Mouse (Mus musculus): Measurements from ENCODE around the gene Syngr1. TPM values are rescaled to one million over a fixed set of nuclear protein-coding genes. Genes with fewer than 3 reads are reported as not detected.

The Syngr1 gene
- polyA plus RNA-seq, 1 experiment from 2014 or later, result 44.5 TPM

GRCm38 (mm10) chr15:80092599-80092998 lies 1.5 kb downstream of the Syngr1 start:
- H3K36me3 ChIP-seq (ENCODE audit: control insufficient read depth, insufficient read depth, low read length), result no peaks in the 10 kb centered on the region
- H3K4me1 ChIP-seq (ENCODE audit: control insufficient read depth in 2 of 2, insufficient read depth in 2 of 2, low read length in 2 of 2), result peaks cover 7 to 13% of the 10 kb centered on the region in 2 experiments
- peak overlapping the region; percentile 72; the same call in 1 of the 2 replicates for H3K4me2 ChIP-seq (ENCODE audit: low read length)
- no peak overlapping the region for H3K27ac ChIP-seq (replicated peaks in 1 of 2; ENCODE audit: control insufficient read depth in 1 of 2, insufficient read depth in 1 of 2, low read depth in 2 of 2, low read length in 2 of 2)
- WGBS, result 28% methylated on average over 8 of the region's 8 CpGs
- H3K27me3 ChIP-seq (ENCODE audit: control insufficient read depth, insufficient read depth, low read length), result peaks cover 31% of the 10 kb centered on the region
- ATAC-seq (ENCODE audit: insufficient number of reproducible peaks, insufficient read depth, low FRiP score, low read depth), result no peak
- H3K9me3 ChIP-seq (ENCODE audit: control insufficient read depth, low read length), result no peaks in the 10 kb centered on the region
- H3K4me3 ChIP-seq (ENCODE audit: control insufficient read depth in 1 of 2, insufficient read depth in 1 of 2, low read depth in 1 of 2, low read length in 2 of 2), result no peak overlapping the region
- H3K9ac ChIP-seq (ENCODE audit: low read length), result no peak overlapping the region

DNA sequence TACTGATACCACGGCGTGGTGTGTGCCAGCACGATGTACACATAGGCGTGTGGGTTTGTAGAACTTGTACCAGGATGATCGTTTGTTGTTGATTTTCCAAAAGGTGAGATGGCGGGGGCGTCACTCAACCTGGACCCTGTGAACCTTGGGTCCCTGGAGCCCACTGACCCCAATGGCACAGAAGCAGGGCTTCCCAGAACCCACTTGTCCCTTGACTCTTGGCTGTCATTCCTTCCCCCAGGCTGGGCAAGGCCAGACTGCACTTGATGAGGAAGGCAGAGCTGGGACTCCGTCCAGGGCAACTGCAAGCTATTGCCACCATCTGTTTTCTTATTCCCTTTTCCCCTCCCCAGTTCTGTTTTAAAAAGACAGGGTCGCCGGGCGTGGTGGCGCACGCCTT lies 3.1 kb downstream of the Syngr1 start:
- H3K4me3 ChIP-seq (ENCODE audit: control insufficient read depth in 1 of 2, insufficient read depth in 1 of 2, low read depth in 1 of 2, low read length in 2 of 2), result no peak overlapping the region
- no peak overlapping the region for H3K9ac ChIP-seq (ENCODE audit: low read length)
- H3K27ac ChIP-seq (replicated peaks in 1 of 2; ENCODE audit: control insufficient read depth in 1 of 2, insufficient read depth in 1 of 2, low read depth in 2 of 2, low read length in 2 of 2), result no peak overlapping the region
- no peaks in the 10 kb centered on the region for H3K36me3 ChIP-seq (ENCODE audit: control insufficient read depth, insufficient read depth, low read length)
- H3K4me2 ChIP-seq (ENCODE audit: low read length), result no peak overlapping the region
- WGBS, result 91% methylated on average over 13 of the region's 13 CpGs
- H3K27me3 ChIP-seq (ENCODE audit: control insufficient read depth, insufficient read depth, low read length), result peaks cover 29% of the 10 kb centered on the region
- H3K4me1 ChIP-seq (ENCODE audit: control insufficient read depth in 2 of 2, insufficient read depth in 2 of 2, low read length in 2 of 2), result peaks cover 21 to 29% of the 10 kb centered on the region in 2 experiments
- no peaks in the 10 kb centered on the region for H3K9me3 ChIP-seq (ENCODE audit: control insufficient read depth, low read length)
- no peak for ATAC-seq (ENCODE audit: insufficient number of reproducible peaks, insufficient read depth, low FRiP score, low read depth)

- no peaks in the 10 kb centered on the region for H3K36me3 ChIP-seq (ENCODE audit: control insufficient read depth, insufficient read depth, low read length)
- peaks cover 21% of the 10 kb centered on the region for H3K27me3 ChIP-seq (ENCODE audit: control insufficient read depth, insufficient read depth, low read length)
- H3K4me1 ChIP-seq (ENCODE audit: control insufficient read depth in 2 of 2, insufficient read depth in 2 of 2, low read length in 2 of 2), result peaks cover 23 to 31% of the 10 kb centered on the region in 2 experiments
- 50% methylated on average over 1 of the region's 1 CpGs for WGBS
- H3K9ac ChIP-seq (ENCODE audit: low read length), result no peak overlapping the region
- no peak overlapping the region for H3K4me2 ChIP-seq (ENCODE audit: low read length)
- H3K27ac ChIP-seq (replicated peaks in 1 of 2; ENCODE audit: control insufficient read depth in 1 of 2, insufficient read depth in 1 of 2, low read depth in 2 of 2, low read length in 2 of 2), result no peak overlapping the region
- no peaks in the 10 kb centered on the region for H3K9me3 ChIP-seq (ENCODE audit: control insufficient read depth, low read length)
- no peak overlapping the region for H3K4me3 ChIP-seq (ENCODE audit: control insufficient read depth in 1 of 2, insufficient read depth in 1 of 2, low read depth in 1 of 2, low read length in 2 of 2)
- no peak for ATAC-seq (ENCODE audit: insufficient number of reproducible peaks, insufficient read depth, low FRiP score, low read depth)
Measured at GRCm38 (mm10) chr15:80095596-80095995, 4.5 kb downstream of the Syngr1 start.

DNA sequence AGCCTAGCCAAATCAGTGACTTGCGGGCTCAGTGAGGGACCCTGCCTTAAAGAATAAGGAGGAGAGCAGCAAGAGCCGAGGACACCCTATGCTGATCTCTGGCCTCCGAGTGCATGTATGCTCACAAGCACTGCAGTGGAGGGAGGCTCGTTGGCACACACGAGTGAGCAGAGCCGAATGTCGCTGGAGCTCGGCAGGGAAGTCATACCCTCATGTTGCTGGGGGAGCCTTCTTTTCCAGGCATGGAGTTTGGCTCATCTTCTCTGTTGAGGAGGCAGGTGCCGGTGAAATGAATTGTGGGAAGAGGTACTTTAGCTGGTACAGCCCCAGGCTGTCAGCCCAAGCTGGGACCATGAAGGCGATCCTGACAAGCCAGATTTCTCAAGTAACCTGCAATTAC lies 5.3 kb downstream of the Syngr1 start:
- H3K9ac ChIP-seq (ENCODE audit: low read length), result no peak overlapping the region
- H3K4me3 ChIP-seq (ENCODE audit: control insufficient read depth in 1 of 2, insufficient read depth in 1 of 2, low read depth in 1 of 2, low read length in 2 of 2), result no peak overlapping the region
- no peaks in the 10 kb centered on the region for H3K9me3 ChIP-seq (ENCODE audit: control insufficient read depth, low read length)
- peaks cover 21 to 29% of the 10 kb centered on the region in 2 experiments for H3K4me1 ChIP-seq (ENCODE audit: control insufficient read depth in 2 of 2, insufficient read depth in 2 of 2, low read length in 2 of 2)
- ATAC-seq (ENCODE audit: insufficient number of reproducible peaks, insufficient read depth, low FRiP score, low read depth), result no peak
- WGBS, result 84% methylated on average over 10 of the region's 10 CpGs
- H3K36me3 ChIP-seq (ENCODE audit: control insufficient read depth, insufficient read depth, low read length), result no peaks in the 10 kb centered on the region
- peaks cover 21% of the 10 kb centered on the region for H3K27me3 ChIP-seq (ENCODE audit: control insufficient read depth, insufficient read depth, low read length)
- no peak overlapping the region for H3K4me2 ChIP-seq (ENCODE audit: low read length)
- no peak overlapping the region for H3K27ac ChIP-seq (replicated peaks in 1 of 2; ENCODE audit: control insufficient read depth in 1 of 2, insufficient read depth in 1 of 2, low read depth in 2 of 2, low read length in 2 of 2)

- no peaks in the 10 kb centered on the region for H3K36me3 ChIP-seq (ENCODE audit: control insufficient read depth, insufficient read depth, low read length)
- no peaks in the 10 kb centered on the region for H3K9me3 ChIP-seq (ENCODE audit: control insufficient read depth, low read length)
- peak overlapping the region; percentile 59 for H3K9ac ChIP-seq (ENCODE audit: low read length)
- H3K4me1 ChIP-seq (ENCODE audit: control insufficient read depth in 2 of 2, insufficient read depth in 2 of 2, low read length in 2 of 2), result peaks cover 21 to 29% of the 10 kb centered on the region in 2 experiments
- WGBS, result 16% methylated on average over 17 of the region's 20 CpGs
- H3K27me3 ChIP-seq (ENCODE audit: control insufficient read depth, insufficient read depth, low read length), result peaks cover 13% of the 10 kb centered on the region
- 0 out of 4 replicates have a peak overlapping the region, but pooled peaks of 1 of the 2 experiments have one; percentile 10 for H3K27ac ChIP-seq (replicated peaks in 1 of 2; ENCODE audit: control insufficient read depth in 1 of 2, insufficient read depth in 1 of 2, low read depth in 2 of 2, low read length in 2 of 2)
- ATAC-seq (ENCODE audit: insufficient number of reproducible peaks, insufficient read depth, low FRiP score, low read depth), result 0 out of 2 replicates have a peak, but pooled peaks have one; percentile 15
- H3K4me2 ChIP-seq (ENCODE audit: low read length), result peak overlapping the region; percentile 48
- H3K4me3 ChIP-seq (ENCODE audit: control insufficient read depth in 1 of 2, insufficient read depth in 1 of 2, low read depth in 1 of 2, low read length in 2 of 2), result no peak overlapping the region
Measured at GRCm38 (mm10) chr15:80096946-80097881, 6.1 kb downstream of the Syngr1 start.

- ATAC-seq (ENCODE audit: insufficient number of reproducible peaks, insufficient read depth, low FRiP score, low read depth), result no peak
- no peak overlapping the region for H3K27ac ChIP-seq (replicated peaks in 1 of 2; ENCODE audit: control insufficient read depth in 1 of 2, insufficient read depth in 1 of 2, low read depth in 2 of 2, low read length in 2 of 2)
- 12% methylated on average over 8 of the region's 8 CpGs for WGBS
- H3K27me3 ChIP-seq (ENCODE audit: control insufficient read depth, insufficient read depth, low read length), result peaks cover 5% of the 10 kb centered on the region; the same call in 1 of the 2 replicates
- no peaks in the 10 kb centered on the region for H3K9me3 ChIP-seq (ENCODE audit: control insufficient read depth, low read length)
- no peaks in the 10 kb centered on the region for H3K36me3 ChIP-seq (ENCODE audit: control insufficient read depth, insufficient read depth, low read length)
- peak overlapping the region; percentile 48 for H3K4me2 ChIP-seq (ENCODE audit: low read length)
- no peak overlapping the region for H3K9ac ChIP-seq (ENCODE audit: low read length)
- no peak overlapping the region for H3K4me3 ChIP-seq (ENCODE audit: control insufficient read depth in 1 of 2, insufficient read depth in 1 of 2, low read depth in 1 of 2, low read length in 2 of 2)
- H3K4me1 ChIP-seq (ENCODE audit: control insufficient read depth in 2 of 2, insufficient read depth in 2 of 2, low read length in 2 of 2), result peaks cover 21 to 29% of the 10 kb centered on the region in 2 experiments
Measured at GRCm38 (mm10) chr15:80097999-80098461, 6.9 kb downstream of the Syngr1 start.

- Histone ChIP-seq H3K9ac (ENCODE audit: low read length) (no peak overlapping the region), H3K9me3 (ENCODE audit: control insufficient read depth, low read length) (no peaks in the 10 kb centered on the region), H3K4me2 (ENCODE audit: low read length) (0 out of 2 replicates have a peak overlapping the region, but pooled peaks have one; percentile 4), H3K4me3 (ENCODE audit: control insufficient read depth in 1 of 2, insufficient read depth in 1 of 2, low read depth in 1 of 2, low read length in 2 of 2) (no peak overlapping the region), H3K36me3 (ENCODE audit: control insufficient read depth, insufficient read depth, low read length) (no peaks in the 10 kb centered on the region), H3K27ac (replicated peaks in 1 of 2; ENCODE audit: control insufficient read depth in 1 of 2, insufficient read depth in 1 of 2, low read depth in 2 of 2, low read length in 2 of 2) (no peak overlapping the region), H3K27me3 (ENCODE audit: control insufficient read depth, insufficient read depth, low read length) (no peaks in the 10 kb centered on the region), H3K4me1 (ENCODE audit: control insufficient read depth in 2 of 2, insufficient read depth in 2 of 2, low read length in 2 of 2) (peaks cover 21 to 29% of the 10 kb centered on the region in 2 experiments)
- 24% methylated on average over 9 of the region's 9 CpGs for WGBS
- ATAC-seq (ENCODE audit: insufficient number of reproducible peaks, insufficient read depth, low FRiP score, low read depth), result 0 out of 2 replicates have a peak, but pooled peaks have one; percentile 28
Measured at GRCm38 (mm10) chr15:80098809-80099208, 7.7 kb downstream of the Syngr1 start.

Data from heart, embryonic 14.5 days (tissue).